Mouse (Mus musculus) heart, adult 2 months (tissue): ENCODE data around the gene Ntng2.

Experiments used
- CTCF ChIP-seq: fragments of 200-600 bp; IDR thresholded peaks from 2 replicates; pipeline ENCODE4 v1.8.1; 2022; ENCODE audit warnings: antibody characterized with exemption, mild to moderate bottlenecking, moderate library complexity
- POLR2A ChIP-seq: fragments of 200-500 bp; IDR thresholded peaks from 2 replicates; pipeline ENCODE4 v1.6.1; 2011; ENCODE audit warnings: mild to moderate bottlenecking, low read depth, low read length, control low read depth; ENCODE audit not compliant: insufficient read depth

GRCm38 (mm10) chr2:29252599-29253204, at the start of gene Ntng2:
- TF ChIP-seq POLR2A (peak; percentile 53; the same call in 1 of the 2 replicates), CTCF (no peak)
